23 mouse cellular contexts compared by ENCODE assay signal in genomic region chr11:65461044-65461443, GRCm38 (mm10).
DNase-seq lines count a peak whose midpoint lies in the region; ATAC-seq and TF ChIP-seq lines count a peak whose summit lies in the region.
"Had no signal": no experiment of that assay in that cellular context is flagged by ENCODE, and none has a peak within 500 bp of the region (broad histone marks: within the 10 kb centered on the region; RNA-seq: fewer than 3 reads in every experiment).

No protein-coding gene starts in this region.

- no peak overlapping the region for H3K27ac ChIP-seq in forebrain, embryonic 14.5 days (ENCODE audit: low read depth, low read length)
- no peak overlapping the region for H3K27ac ChIP-seq in forebrain, embryonic 16.5 days (ENCODE audit: low read length)
- H3K27ac ChIP-seq in intestine, embryonic 14.5 days (ENCODE audit: low read depth), result peak overlapping the region; percentile 23; the same call in 1 of the 2 replicates
- no peak overlapping the region for H3K27ac ChIP-seq in intestine, postnatal 0 days (ENCODE audit: low read depth, low read length)
- no peak overlapping the region for H3K27ac ChIP-seq in lung, postnatal 0 days (ENCODE audit: low read length)
- H3K27ac ChIP-seq: embryonic facial prominence, embryonic 13.5 days; hindbrain, embryonic 15.5 days; layer of hippocampus, adult 2 months; midbrain, embryonic 12.5 days; neural tube, embryonic 12.5 days had no signal

- H3K9me3 ChIP-seq in forebrain, embryonic 14.5 days (replicated peaks; ENCODE audit: control insufficient read depth, low read length), result no peaks in the 10 kb centered on the region
- no peaks in the 10 kb centered on the region for H3K9me3 ChIP-seq in forebrain, embryonic 16.5 days (ENCODE audit: control insufficient read depth, low read length)
- no peaks in the 10 kb centered on the region for H3K9me3 ChIP-seq in intestine, embryonic 14.5 days (ENCODE audit: control insufficient read depth, low read length)
- no peaks in the 10 kb centered on the region for H3K9me3 ChIP-seq in intestine, postnatal 0 days (ENCODE audit: control insufficient read depth)
- H3K9me3 ChIP-seq in lung, postnatal 0 days (ENCODE audit: low read length), result no peaks in the 10 kb centered on the region
- H3K9me3 ChIP-seq: embryonic facial prominence, embryonic 13.5 days; hindbrain, embryonic 15.5 days; midbrain, embryonic 12.5 days; neural tube, embryonic 12.5 days had no signal

- peak; percentile 74 for TF ChIP-seq EP300 in lung, postnatal 0 days (IDR thresholded peaks at IDR 0.05)

- no peak for ATAC-seq in forebrain, embryonic 14.5 days
- no peak for ATAC-seq in forebrain, embryonic 16.5 days
- ATAC-seq in intestine, embryonic 14.5 days (replicated peaks; ENCODE audit: low FRiP score, low TSS enrichment, low read depth), result no peak
- ATAC-seq in intestine, postnatal 0 days, result no peak
- peak; percentile 79 for ATAC-seq in lung, postnatal 0 days

- DNase-seq in forebrain, embryonic 14.5 days (ENCODE audit: low spot score), result peak; percentile 29
- DNase-seq in intestine, embryonic 14.5 days (ENCODE audit: low spot score), result no peak
- peak; percentile 81 for DNase-seq in lung, postnatal 0 days (ENCODE audit: low spot score)
- DNase-seq in lung, postnatal 25 days (ENCODE audit: low spot score), result no peak
- DNase-seq in spleen, adult 18-20 months, result no peak
- DNase-seq in neural tube, embryonic 10.5 days (ENCODE audit: extremely low spot score, low spot score), result no peak
- DNase-seq: adrenal gland, adult 2 months; cerebellum, adult 9-11 months; kidney, adult 18-20 months; kidney, postnatal 14 days; layer of hippocampus, postnatal 36 days; liver; right cerebral cortex, adult 18-20 months; thymus, adult 18-20 months; thymus, postnatal 4 days had no signal

- no peaks in the 10 kb centered on the region for H3K4me1 ChIP-seq in forebrain, embryonic 14.5 days (ENCODE audit: control insufficient read depth, insufficient read depth, low read length)
- H3K4me1 ChIP-seq in forebrain, embryonic 16.5 days (replicated peaks; ENCODE audit: control insufficient read depth, insufficient read depth, low read length), result no peaks in the 10 kb centered on the region
- 0 out of 2 replicates have a peak, but pooled peaks cover 4% of the 10 kb centered on the region for H3K4me1 ChIP-seq in intestine, embryonic 14.5 days (replicated peaks; ENCODE audit: control insufficient read depth, insufficient read depth, low read length)
- H3K4me1 ChIP-seq in intestine, postnatal 0 days (replicated peaks; ENCODE audit: control insufficient read depth, insufficient read depth, low read length), result no peaks in the 10 kb centered on the region
- H3K4me1 ChIP-seq in lung, postnatal 0 days (ENCODE audit: insufficient read depth, low read depth, low read length), result peaks cover 5% of the 10 kb centered on the region; the same call in 1 of the 2 replicates
- H3K4me1 ChIP-seq: hindbrain, embryonic 15.5 days; midbrain, embryonic 12.5 days; neural tube, embryonic 12.5 days had no signal

- TF ChIP-seq CTCF in intestine, postnatal 0 days (IDR thresholded peaks at IDR 0.05; ENCODE audit: low read depth), result no peak
- TF ChIP-seq CTCF in lung, postnatal 0 days (IDR thresholded peaks at IDR 0.05), result no peak

- H3K9ac ChIP-seq in forebrain, embryonic 14.5 days (ENCODE audit: low read length), result no peak overlapping the region
- no peak overlapping the region for H3K9ac ChIP-seq in forebrain, embryonic 16.5 days (replicated peaks; ENCODE audit: low read depth, low read length)
- no peak overlapping the region for H3K9ac ChIP-seq in intestine, embryonic 14.5 days (ENCODE audit: low read length)
- H3K9ac ChIP-seq in intestine, postnatal 0 days (ENCODE audit: low read depth, low read length), result no peak overlapping the region
- no peak overlapping the region for H3K9ac ChIP-seq in lung, postnatal 0 days (replicated peaks; ENCODE audit: low read depth)
- H3K9ac ChIP-seq: embryonic facial prominence, embryonic 13.5 days; hindbrain, embryonic 15.5 days; midbrain, embryonic 12.5 days; neural tube, embryonic 12.5 days had no signal

- no peaks in the 10 kb centered on the region for H3K27me3 ChIP-seq in forebrain, embryonic 14.5 days (replicated peaks; ENCODE audit: control insufficient read depth, insufficient read depth, low read length)
- no peaks in the 10 kb centered on the region for H3K27me3 ChIP-seq in forebrain, embryonic 16.5 days (replicated peaks; ENCODE audit: control insufficient read depth, insufficient read depth, low read length)
- H3K27me3 ChIP-seq in intestine, embryonic 14.5 days (replicated peaks; ENCODE audit: control insufficient read depth, insufficient read depth, low read length), result no peaks in the 10 kb centered on the region
- H3K27me3 ChIP-seq in intestine, postnatal 0 days (replicated peaks; ENCODE audit: control insufficient read depth, insufficient read depth, low read length), result no peaks in the 10 kb centered on the region
- no peaks in the 10 kb centered on the region for H3K27me3 ChIP-seq in lung, postnatal 0 days (replicated peaks; ENCODE audit: insufficient read depth, low read length)
- H3K27me3 ChIP-seq: CH12.LX; embryonic facial prominence, embryonic 13.5 days; hindbrain, embryonic 15.5 days; midbrain, embryonic 12.5 days; neural tube, embryonic 12.5 days had no signal

- H3K36me3 ChIP-seq in forebrain, embryonic 14.5 days (ENCODE audit: control insufficient read depth, insufficient read depth, low read length), result no peaks in the 10 kb centered on the region
- H3K36me3 ChIP-seq in forebrain, embryonic 16.5 days (ENCODE audit: control insufficient read depth, insufficient read depth), result no peaks in the 10 kb centered on the region
- no peaks in the 10 kb centered on the region for H3K36me3 ChIP-seq in intestine, embryonic 14.5 days (ENCODE audit: control insufficient read depth, insufficient read depth, low read length)
- no peaks in the 10 kb centered on the region for H3K36me3 ChIP-seq in intestine, postnatal 0 days (ENCODE audit: control insufficient read depth, insufficient read depth)
- H3K36me3 ChIP-seq in lung, postnatal 0 days (ENCODE audit: insufficient read depth, low read length), result no peaks in the 10 kb centered on the region
- H3K36me3 ChIP-seq: embryonic facial prominence, embryonic 13.5 days; hindbrain, embryonic 15.5 days; midbrain, embryonic 12.5 days; neural tube, embryonic 12.5 days had no signal

- H3K4me3 ChIP-seq in forebrain, embryonic 14.5 days (ENCODE audit: low read depth, low read length), result no peak overlapping the region
- no peak overlapping the region for H3K4me3 ChIP-seq in forebrain, embryonic 16.5 days (replicated peaks; ENCODE audit: low read length)
- H3K4me3 ChIP-seq in intestine, embryonic 14.5 days (ENCODE audit: low read depth, low read length), result no peak overlapping the region
- no peak overlapping the region for H3K4me3 ChIP-seq in intestine, postnatal 0 days (ENCODE audit: low read depth, low read length)
- H3K4me3 ChIP-seq in lung, postnatal 0 days (ENCODE audit: low read depth, low read length), result no peak overlapping the region
- H3K4me3 ChIP-seq: embryonic facial prominence, embryonic 13.5 days; hindbrain, embryonic 15.5 days; layer of hippocampus, adult 2 months; midbrain, embryonic 12.5 days; neural tube, embryonic 12.5 days had no signal

- 68% methylated on average over 4 of the region's 4 CpGs for WGBS in forebrain, embryonic 14.5 days
- WGBS in forebrain, embryonic 16.5 days, result 65% methylated on average over 4 of the region's 4 CpGs
- WGBS in intestine, embryonic 14.5 days, result 39% methylated on average over 4 of the region's 4 CpGs
- WGBS in intestine, postnatal 0 days, result 45% methylated on average over 4 of the region's 4 CpGs
- WGBS in lung, postnatal 0 days, result 19% methylated on average over 4 of the region's 4 CpGs

- H3K4me2 ChIP-seq in forebrain, embryonic 14.5 days (ENCODE audit: low read length), result no peak overlapping the region
- no peak overlapping the region for H3K4me2 ChIP-seq in forebrain, embryonic 16.5 days (ENCODE audit: low read length)
- H3K4me2 ChIP-seq in intestine, embryonic 14.5 days (ENCODE audit: low read length), result no peak overlapping the region
- H3K4me2 ChIP-seq in intestine, postnatal 0 days (replicated peaks; ENCODE audit: low read depth), result no peak overlapping the region
- no peak overlapping the region for H3K4me2 ChIP-seq in lung, postnatal 0 days (replicated peaks; ENCODE audit: low read depth, low read length)
- H3K4me2 ChIP-seq: embryonic facial prominence, embryonic 13.5 days; hindbrain, embryonic 15.5 days; midbrain, embryonic 12.5 days; neural tube, embryonic 12.5 days had no signal

Comparison
In these comparisons a context has a peak if more than half of its experiments do, and no peak if none do; other contexts are left out.
1. DNase-seq: peak in forebrain, embryonic 14.5 days (single experiment) and lung, postnatal 0 days (single experiment); none in intestine, embryonic 14.5 days (single experiment), lung, postnatal 25 days (single experiment), spleen, adult 18-20 months (0 of 2) and neural tube, embryonic 10.5 days (single experiment).